Mouse (Mus musculus) MEL (cell line): ENCODE measurements at regions not wholly inside any gene's neighbourhood (a gene's known extent, or its start where the extent isn't known, plus 50 kb on each side); places are given as distances from the start of the nearest gene placed in this dataset.

Experiments used
- BHLHE40 ChIP-seq: IDR thresholded peaks from 2 replicates; pipeline ENCODE4 v1.6.1; 2012; ENCODE audit warnings: low read depth, mild to moderate bottlenecking, inconsistent platforms, low read length, improper control_type of control experiment, borderline replicate concordance
- CHD2 ChIP-seq: IDR thresholded peaks from 2 replicates; pipeline ENCODE4 v1.6.1; 2011; ENCODE audit warnings: low read length, improper control_type of control experiment
- CTCF ChIP-seq, 3 experiments: IDR thresholded peaks in 2 of 3; conservative IDR thresholded peaks in 1 of 3; 2 replicates each; pipeline ENCODE4 v1.5.1; 2011 to 2012; ENCODE audit warnings: low read length in 3 of 3, low read depth in 2 of 3, mild to moderate bottlenecking in 2 of 3, improper control_type of control experiment in 1 of 3, inconsistent platforms in 1 of 3, mixed read lengths in 1 of 3, moderate library complexity in 1 of 3; ENCODE audit not compliant: control insufficient read depth in 1 of 3, insufficient read depth in 1 of 3, poor library complexity in 1 of 3, severe bottlenecking in 1 of 3
- E2F4 ChIP-seq: IDR thresholded peaks from 2 replicates; pipeline ENCODE4 v1.6.1; 2011; ENCODE audit warnings: low read depth, low read length, improper control_type of control experiment, borderline replicate concordance
- ELF1 ChIP-seq: IDR thresholded peaks from 2 replicates; pipeline ENCODE4 v1.6.1; 2014; ENCODE audit warnings: low read depth, mild to moderate bottlenecking, inconsistent platforms, low read length, improper control_type of control experiment, moderate library complexity
- EP300 ChIP-seq, 2 experiments: IDR thresholded peaks; 2 replicates each; pipeline ENCODE4 v1.6.1; 2011; ENCODE audit warnings: improper control_type of control experiment in 2 of 2, low read length in 2 of 2, low read depth in 1 of 2, mild to moderate bottlenecking in 1 of 2
- GABPA ChIP-seq: IDR thresholded peaks from 2 replicates; pipeline ENCODE4 v1.6.1; 2012; ENCODE audit warnings: low read depth, mild to moderate bottlenecking, inconsistent platforms, low read length, improper control_type of control experiment, moderate library complexity
- KAT2A ChIP-seq: conservative IDR thresholded peaks from 2 replicates; pipeline ENCODE4 v1.6.1; 2012; ENCODE audit warnings: low read depth, low read length, improper control_type of control experiment, inconsistent platforms
- MYC ChIP-seq: IDR thresholded peaks from 2 replicates; pipeline ENCODE4 v1.6.1; 2011; ENCODE audit warnings: low read depth, mild to moderate bottlenecking, low read length, improper control_type of control experiment, moderate library complexity
- POLR2A ChIP-seq, 2 experiments: IDR thresholded peaks; 2 replicates each; pipeline ENCODE4 v1.6.1; 2011 to 2012; ENCODE audit warnings: low read length in 2 of 2, mild to moderate bottlenecking in 2 of 2, control low read depth in 1 of 2, improper control_type of control experiment in 1 of 2, low read depth in 1 of 2, moderate library complexity in 1 of 2; ENCODE audit not compliant: control insufficient read depth in 1 of 2, insufficient read depth in 1 of 2, poor library complexity in 1 of 2
- POLR2AphosphoS2 ChIP-seq: IDR thresholded peaks from 2 replicates; pipeline ENCODE4 v1.6.1; 2011; ENCODE audit warnings: low read length, improper control_type of control experiment
- RCOR1 ChIP-seq: IDR thresholded peaks from 2 replicates; pipeline ENCODE4 v1.6.1; 2012; ENCODE audit warnings: low read depth, mild to moderate bottlenecking, inconsistent platforms, low read length, improper control_type of control experiment
- TBP ChIP-seq: IDR thresholded peaks from 2 replicates; pipeline ENCODE4 v1.8.0; 2011; ENCODE audit warnings: low read depth, low read length, improper control_type of control experiment

GRCm38 (mm10) chr2:8639282-8639681, 1129.9 kb upstream of the Celf2 start:
- TF ChIP-seq E2F4 = no peak
- TF ChIP-seq KAT2A = no peak
- TF ChIP-seq CTCF (IDR thresholded peaks at IDR 0.05 in 2 of 3, conservative IDR thresholded peaks at IDR 0.05 in 1 of 3; ENCODE audit: control insufficient read depth in 1 of 3, insufficient read depth in 1 of 3, low read depth in 2 of 3, low read length in 3 of 3, poor library complexity in 1 of 3, severe bottlenecking in 1 of 3) = peak; percentile 54 to 68 (median 62)
- TF ChIP-seq EP300 (IDR thresholded peaks at IDR 0.05; ENCODE audit: low read depth in 1 of 2, low read length in 2 of 2) = no peak
- no peak for TF ChIP-seq GABPA
- no peak for TF ChIP-seq POLR2A (IDR thresholded peaks at IDR 0.05; ENCODE audit: control insufficient read depth in 1 of 2, insufficient read depth in 1 of 2, low read depth in 1 of 2, low read length in 2 of 2, poor library complexity in 1 of 2)
- no peak for TF ChIP-seq CHD2
- no peak for TF ChIP-seq MYC
- no peak for TF ChIP-seq POLR2AphosphoS2
- no peak for TF ChIP-seq ELF1
- TF ChIP-seq TBP = no peak
- TF ChIP-seq RCOR1 = no peak
- no peak for TF ChIP-seq BHLHE40
